Mouse (Mus musculus): Measurements from ENCODE around the gene Ppp1r8.
"Not testable (repeated sequence)": the region's sequence is repeated elsewhere in the genome, so short reads cannot be mapped to it uniquely, and the experiment has no call there.

Ppp1r8 gene

GRCm38 (mm10) chr4:132806620-132807191 lies 36.3 kb downstream of the Ppp1r8 start:
- DNase-seq, result no peak

GRCm38 (mm10) chr4:132805599-132806197 lies 37.3 kb downstream of the Ppp1r8 start:
- DNase-seq, result no peak

GRCm38 (mm10) chr4:132805146-132805545 lies 37.8 kb downstream of the Ppp1r8 start:
- no peak for DNase-seq

- no peak for DNase-seq
Observed at GRCm38 (mm10) chr4:132804331-132804730, 38.6 kb downstream of the Ppp1r8 start.

- no peak for DNase-seq
Observed at GRCm38 (mm10) chr4:132803876-132804275, 39.1 kb downstream of the Ppp1r8 start.

GRCm38 (mm10) chr4:132803212-132803611 lies 39.8 kb downstream of the Ppp1r8 start:
- no peak for DNase-seq

- no peak for DNase-seq
Observed at GRCm38 (mm10) chr4:132802171-132802637, 40.8 kb downstream of the Ppp1r8 start.

- no peak for DNase-seq
Observed at GRCm38 (mm10) chr4:132801176-132802077, 41.5 kb downstream of the Ppp1r8 start.

GRCm38 (mm10) chr4:132799845-132800244 lies 43.1 kb downstream of the Ppp1r8 start:
- DNase-seq, result no peak

GRCm38 (mm10) chr4:132798666-132799065 lies 44.3 kb downstream of the Ppp1r8 start:
- DNase-seq, result not testable (repeated sequence)

GRCm38 (mm10) chr4:132798028-132798427 lies 44.9 kb downstream of the Ppp1r8 start:
- DNase-seq, result no peak

GRCm38 (mm10) chr4:132797461-132797860 lies 45.5 kb downstream of the Ppp1r8 start:
- no peak for DNase-seq

GRCm38 (mm10) chr4:132796196-132796886 lies 46.6 kb downstream of the Ppp1r8 start, which contains the start of gene Themis2:
Gene Themis2 (minus strand): TSS chr4:132796387.
- DNase-seq, result peak; percentile 2 to 16

GRCm38 (mm10) chr4:132795171-132795570 lies 47.8 kb downstream of the Ppp1r8 start:
- no peak for DNase-seq

- DNase-seq, result no peak
Observed at GRCm38 (mm10) chr4:132794760-132795159, 48.2 kb downstream of the Ppp1r8 start.

- DNase-seq, result no peak
Observed at GRCm38 (mm10) chr4:132794028-132794427, 48.9 kb downstream of the Ppp1r8 start.

GRCm38 (mm10) chr4:132793322-132794004 lies 49.5 kb downstream of the Ppp1r8 start:
- not testable (repeated sequence) for DNase-seq

GRCm38 (mm10) chr4:132789731-132790130 lies 53.2 kb downstream of the Ppp1r8 start:
- no peak for DNase-seq

GRCm38 (mm10) chr4:132785228-132785627 lies 57.7 kb downstream of the Ppp1r8 start:
- no peak for DNase-seq

- no peak for DNase-seq
Observed at GRCm38 (mm10) chr4:132783732-132784131, 59.2 kb downstream of the Ppp1r8 start.

GRCm38 (mm10) chr4:132780288-132780687 lies 62.7 kb downstream of the Ppp1r8 start:
- no peak for DNase-seq

GRCm38 (mm10) chr4:132778562-132779201 lies 64.3 kb downstream of the Ppp1r8 start:
- no peak for DNase-seq
